Mouse (Mus musculus) limb, embryonic 11.5 days (tissue): ENCODE measurements around the gene Hyls1. TPM values are rescaled to one million over a fixed set of nuclear protein-coding genes. Genes with fewer than 3 reads are reported as not detected.

Source experiments
- ATAC-seq: fragments of 200-750 bp; cut with Nextera tagmentation; 2 replicates; pipeline ENCODE4 v1.8.0; 2017; ENCODE audit warnings: low read depth; ENCODE audit not compliant: insufficient number of reproducible peaks, low FRiP score, low TSS enrichment
- DNase-seq: peaks from one replicate; pipeline ENCODE4 v3.0.0-alpha.2; 2015; ENCODE audit warnings: low spot score
- H3K27ac ChIP-seq: fragments of 300-500 bp; sonication (generic); replicated peaks from 2 replicates; pipeline ENCODE4 v1.5.1; 2014; ENCODE audit warnings: low read depth, mild to moderate bottlenecking, low read length
- H3K27me3 ChIP-seq: fragments of 300-500 bp; sonication (generic); 2 replicates; pipeline ENCODE4 v1.6.1; 2014; ENCODE audit warnings: mild to moderate bottlenecking, low read length, mixed read lengths; ENCODE audit not compliant: control insufficient read depth, insufficient read depth
- H3K36me3 ChIP-seq: fragments of 300-500 bp; sonication (generic); 2 replicates; pipeline ENCODE4 v1.6.1; 2014; ENCODE audit warnings: mild to moderate bottlenecking, low read length, moderate library complexity, mixed read lengths; ENCODE audit not compliant: control insufficient read depth, insufficient read depth
- H3K4me1 ChIP-seq: fragments of 300-500 bp; sonication (generic); 2 replicates; pipeline ENCODE4 v1.6.1; 2014; ENCODE audit warnings: low read length, mixed read lengths; ENCODE audit not compliant: control insufficient read depth, insufficient read depth
- H3K4me2 ChIP-seq: fragments of 300-500 bp; sonication (generic); 2 replicates; pipeline ENCODE4 v1.6.1; 2014; ENCODE audit warnings: low read depth, mild to moderate bottlenecking, moderate library complexity; ENCODE audit not compliant: severe bottlenecking
- H3K4me3 ChIP-seq: fragments of 300-500 bp; sonication (generic); 2 replicates; pipeline ENCODE4 v1.5.1; 2014; ENCODE audit warnings: low read depth, low read length
- H3K9ac ChIP-seq: fragments of 300-500 bp; sonication (generic); 2 replicates; pipeline ENCODE4 v1.6.1; 2014; ENCODE audit warnings: mild to moderate bottlenecking, low read length
- H3K9me3 ChIP-seq: fragments of 300-500 bp; sonication (generic); 2 replicates; pipeline ENCODE4 v1.6.1; 2016; ENCODE audit warnings: low read length; ENCODE audit not compliant: control insufficient read depth
- WGBS: fragments of 180-500 bp; shearing (Covaris S2); extraction: QIAGEN DNeasy Blood & Tissue Kit; methylation state at CpG from one replicate; pipeline ENCODE4 v1.1.7; 2014; 5-methylcytosine and 5-hydroxymethylcytosine counted together
- polyA plus RNA-seq: library from polyadenylated mRNA; unstranded; fragments of >200 nt; fragmentation: Nextera tagmentation; extraction: Ambion mirVana; gene quantifications from 2 replicates; pipeline ENCODE4 v1.2.1, GENCODE M21; 2014

Hyls1 gene
- polyA plus RNA-seq, 1 experiment from 2014 or later = 23.8 TPM

- 19% methylated on average over 5 of the region's 5 CpGs for WGBS
- Histone ChIP-seq H3K27me3 (no peaks in the 10 kb centered on the region), H3K36me3 (no peaks in the 10 kb centered on the region; the same call in 1 of the 2 replicates), H3K9ac (peak overlapping the region; percentile 77; the same call in 1 of the 2 replicates), H3K27ac (no peak overlapping the region), H3K9me3 (no peaks in the 10 kb centered on the region), H3K4me1 (no peaks in the 10 kb centered on the region), H3K4me3 (peak overlapping the region; percentile 65), H3K4me2 (peak overlapping the region; percentile 42)
- no peak for ATAC-seq
- no peak for DNase-seq
Measured at GRCm38 (mm10) chr9:35570663-35571062, 465 bp upstream of the Hyls1 start.

DNA sequence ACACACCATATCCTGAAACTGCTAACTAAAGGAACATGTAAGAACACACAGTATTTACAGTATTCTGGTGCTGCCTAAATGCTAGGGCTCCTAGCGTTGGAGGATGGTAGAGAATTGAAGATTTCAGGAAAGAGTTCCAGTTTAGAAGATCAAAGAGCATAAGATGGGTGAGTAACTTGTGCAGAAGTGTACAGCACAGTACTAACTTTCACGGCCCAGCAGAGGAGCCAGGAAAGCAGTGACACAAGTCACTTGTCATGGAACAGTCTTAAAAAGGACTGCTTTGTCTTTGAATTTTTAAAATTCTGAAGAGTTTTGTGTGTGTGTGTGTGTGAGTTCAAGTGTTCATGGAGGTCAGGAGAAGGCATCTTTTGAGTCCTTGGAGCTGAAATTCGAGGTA lies 2.2 kb downstream of the Hyls1 start:
- peaks cover 4% of the 10 kb centered on the region; the same call in 1 of the 2 replicates for H3K36me3 ChIP-seq
- H3K4me1 ChIP-seq = no peaks in the 10 kb centered on the region
- H3K9me3 ChIP-seq = no peaks in the 10 kb centered on the region
- no peak overlapping the region for H3K4me2 ChIP-seq
- no peak overlapping the region for H3K9ac ChIP-seq
- no peak overlapping the region for H3K27ac ChIP-seq
- WGBS = 88% methylated on average over 3 of the region's 3 CpGs
- H3K27me3 ChIP-seq = no peaks in the 10 kb centered on the region
- ATAC-seq (no peak), DNase-seq (no peak)
- no peak overlapping the region for H3K4me3 ChIP-seq

- DNase-seq = no peak
- WGBS = 93% methylated on average over 5 of the region's 5 CpGs
- no peak for ATAC-seq
- no peak overlapping the region for H3K4me2 ChIP-seq
- H3K27ac ChIP-seq = no peak overlapping the region
- no peaks in the 10 kb centered on the region for H3K9me3 ChIP-seq
- no peaks in the 10 kb centered on the region for H3K27me3 ChIP-seq
- H3K4me1 ChIP-seq = peaks cover 3% of the 10 kb centered on the region; the same call in 1 of the 2 replicates
- H3K9ac ChIP-seq = no peak overlapping the region
- peaks cover 8% of the 10 kb centered on the region; the same call in 1 of the 2 replicates for H3K36me3 ChIP-seq
- H3K4me3 ChIP-seq = no peak overlapping the region
Measured at GRCm38 (mm10) chr9:35564536-35565240, 5.5 kb downstream of the Hyls1 start.

DNA sequence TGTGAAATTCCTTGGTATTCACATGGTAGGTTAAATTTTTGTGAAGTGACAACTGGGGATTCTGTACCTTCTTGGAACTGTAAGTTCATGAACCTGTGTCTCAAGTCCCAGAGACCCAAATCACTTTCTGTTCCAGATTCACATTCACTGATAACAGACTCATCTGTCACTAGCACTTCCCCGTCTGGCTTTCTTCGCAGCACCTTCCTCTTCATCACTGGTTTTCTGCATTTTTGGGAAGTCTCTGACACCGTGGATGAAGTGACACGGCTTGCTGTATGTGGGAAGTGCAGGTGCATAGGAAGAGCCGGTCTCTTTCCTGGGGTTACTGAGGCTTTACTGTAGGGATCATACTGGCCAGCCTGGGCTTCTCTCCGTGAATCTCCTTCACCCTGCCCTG lies 8.6 kb downstream of the Hyls1 start:
- Histone ChIP-seq H3K4me3 (no peak overlapping the region), H3K4me1 (peaks cover 7% of the 10 kb centered on the region), H3K9ac (no peak overlapping the region), H3K36me3 (peaks cover 8% of the 10 kb centered on the region; the same call in 1 of the 2 replicates), H3K27me3 (no peaks in the 10 kb centered on the region; the same call in 1 of the 2 replicates), H3K27ac (no peak overlapping the region), H3K4me2 (no peak overlapping the region), H3K9me3 (no peaks in the 10 kb centered on the region)
- 93% methylated on average over 6 of the region's 6 CpGs for WGBS
- DNase-seq (peak; percentile 14), ATAC-seq (no peak)

DNA sequence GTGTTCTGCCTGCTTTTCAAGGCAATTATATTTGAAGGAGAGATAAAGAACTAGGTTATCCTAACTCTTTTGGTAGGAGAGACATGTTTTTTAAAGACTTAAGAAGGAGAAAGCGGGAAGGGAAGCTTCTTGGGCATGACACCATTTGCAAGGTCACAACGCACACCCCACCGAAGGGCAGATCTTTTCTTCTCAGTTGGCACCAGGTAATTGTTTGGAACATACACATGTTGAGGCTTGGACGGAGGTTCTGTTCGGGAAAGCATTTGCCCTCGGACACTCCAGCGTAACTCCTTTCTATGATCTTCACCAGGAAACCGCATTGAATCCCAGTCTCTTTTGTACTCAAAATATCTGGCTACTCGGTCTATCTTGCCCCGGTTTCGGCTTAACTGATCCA lies 9.1 kb downstream of the Hyls1 start:
- DNase-seq (no peak), ATAC-seq (no peak)
- H3K9ac ChIP-seq = no peak overlapping the region
- H3K36me3 ChIP-seq = peaks cover 8% of the 10 kb centered on the region; the same call in 1 of the 2 replicates
- H3K9me3 ChIP-seq = no peaks in the 10 kb centered on the region
- H3K27ac ChIP-seq = no peak overlapping the region
- WGBS = 96% methylated on average over 11 of the region's 11 CpGs
- no peak overlapping the region for H3K4me2 ChIP-seq
- no peaks in the 10 kb centered on the region; the same call in 1 of the 2 replicates for H3K27me3 ChIP-seq
- no peak overlapping the region for H3K4me3 ChIP-seq
- peaks cover 7% of the 10 kb centered on the region for H3K4me1 ChIP-seq

DNA sequence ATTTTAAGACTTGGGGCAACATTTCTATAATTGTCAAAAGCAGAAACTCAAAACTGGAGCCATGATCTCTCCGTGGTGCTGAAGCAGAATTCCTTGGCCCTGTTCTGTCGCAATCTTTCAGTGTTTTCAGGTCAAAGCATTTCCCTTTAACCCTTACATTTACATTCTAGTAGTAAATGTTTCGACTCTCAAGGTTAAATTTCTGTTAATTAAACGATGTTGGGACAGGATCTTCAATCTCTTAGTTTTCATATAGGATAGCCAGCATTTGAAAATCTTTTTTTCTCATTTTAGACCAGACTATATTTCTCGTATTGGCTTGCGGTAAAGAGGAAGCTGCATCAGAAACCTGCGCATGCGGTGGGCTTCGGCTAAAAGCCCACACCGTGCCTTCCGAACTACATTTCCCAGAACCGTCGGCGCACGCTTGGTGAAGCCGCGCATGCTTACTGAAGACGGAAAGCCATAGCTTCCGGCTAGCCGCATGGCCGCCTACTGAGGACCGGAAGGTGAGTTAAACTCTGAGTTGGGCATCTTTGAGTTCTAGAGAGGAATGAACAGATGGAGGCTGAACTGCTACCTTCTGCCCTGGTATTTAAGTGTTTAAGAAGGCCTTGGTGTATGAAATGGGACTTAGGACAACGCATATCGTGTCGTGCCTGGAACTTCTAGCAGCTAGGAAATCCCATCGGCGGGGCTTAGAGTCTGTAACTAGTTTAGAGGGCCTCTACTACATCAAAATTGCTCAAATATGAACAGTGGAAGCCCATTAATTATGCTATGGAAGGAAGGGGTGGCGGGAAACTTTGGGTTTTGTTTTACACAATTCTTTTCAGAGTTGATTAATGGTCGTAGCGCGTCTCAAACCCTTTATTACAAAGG lies 10.9 kb downstream of the Hyls1 start:
- H3K9ac ChIP-seq = peak overlapping the region; percentile 68
- no peak overlapping the region for H3K27ac ChIP-seq
- no peaks in the 10 kb centered on the region for H3K9me3 ChIP-seq
- H3K4me2 ChIP-seq = peak overlapping the region; percentile 89
- peak; percentile 92 for DNase-seq
- peaks cover 3% of the 10 kb centered on the region; the same call in 1 of the 2 replicates for H3K36me3 ChIP-seq
- no peaks in the 10 kb centered on the region; the same call in 1 of the 2 replicates for H3K27me3 ChIP-seq
- peaks cover 7% of the 10 kb centered on the region for H3K4me1 ChIP-seq
- ATAC-seq = peak; percentile 89
- peak overlapping the region; percentile 57 for H3K4me3 ChIP-seq
- 1% methylated on average over 31 of the region's 31 CpGs for WGBS

DNA sequence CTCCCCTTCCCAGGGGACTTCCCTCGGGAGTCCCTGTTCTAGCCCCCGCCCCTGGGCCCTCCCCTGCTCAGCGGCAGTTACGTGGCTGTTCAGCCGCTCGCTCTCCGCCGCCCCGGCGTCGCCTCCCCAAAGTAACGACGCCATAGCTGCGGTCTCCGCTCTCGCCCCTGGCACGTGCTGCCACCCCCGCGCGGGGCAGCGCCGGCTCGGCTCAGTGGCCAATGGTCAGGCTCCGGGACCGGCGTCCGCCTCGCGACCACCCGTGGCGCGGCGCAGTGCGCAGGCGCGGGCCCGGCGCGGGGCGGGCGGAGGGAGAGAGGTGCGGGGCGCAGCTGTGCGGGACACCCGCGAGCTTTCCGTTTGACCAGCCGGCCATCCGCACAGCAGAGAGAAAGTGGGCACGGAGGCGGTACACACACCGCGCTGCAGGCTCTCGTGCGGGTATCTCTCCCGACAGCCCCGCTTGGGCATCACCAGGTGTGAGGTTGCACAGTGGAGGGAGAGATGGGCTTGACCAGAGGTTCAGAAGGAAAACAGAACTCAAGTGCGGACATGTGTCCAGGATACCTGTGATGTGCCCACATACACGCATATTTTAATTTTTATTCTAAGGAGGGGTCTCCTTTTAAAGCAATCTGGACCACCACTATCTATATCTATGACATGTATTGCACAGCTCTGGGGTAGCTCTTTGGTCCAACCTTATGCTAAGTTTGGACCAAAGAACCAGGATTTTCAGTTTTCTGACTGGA lies 11.8 kb downstream of the Hyls1 start, which contains the start of the genes Ddx25 and Pus3:
TSS of gene Ddx25 (minus strand) at position 272 of the 752 bp plus-strand sequence.
TSS of gene Pus3 (plus strand) at position 339 of the 752 bp plus-strand sequence.
- Histone ChIP-seq H3K4me1 (peaks cover 7% of the 10 kb centered on the region), H3K4me2 (peak within 1 kb of the TSS; percentile 89), H3K4me3 (peak within 1 kb of the TSS; percentile 57), H3K27ac (0 out of 2 replicates have a peak within 1 kb of the TSS, but pooled peaks have one; percentile 14), H3K9me3 (no peaks in the 10 kb centered on the region), H3K36me3 (peaks cover 3% of the 10 kb centered on the region; the same call in 1 of the 2 replicates), H3K27me3 (no peaks in the 10 kb centered on the region; the same call in 1 of the 2 replicates), H3K9ac (peak within 1 kb of the TSS; percentile 68)
- under 1% methylated on average over 58 of the region's 59 CpGs for WGBS
- ATAC-seq (peak; percentile 78), DNase-seq (peak; percentile 70)
